Mouse (Mus musculus) embryonic facial prominence, embryonic 15.5 days (tissue): ENCODE data around the gene Ak8. TPM values are rescaled to one million over a fixed set of nuclear protein-coding genes. Genes with fewer than 3 reads are reported as not detected.

Source experiments
- ATAC-seq: fragments of 200-750 bp; cut with Nextera tagmentation; 2 replicates; pipeline ENCODE4 v1.8.0; 2017; ENCODE audit warnings: low read depth, moderate TSS enrichment; ENCODE audit not compliant: insufficient number of reproducible peaks, low FRiP score, low TSS enrichment
- H3K27ac ChIP-seq: fragments of 300-500 bp; sonication (generic); replicated peaks from 2 replicates; pipeline ENCODE4 v1.5.1; 2015; ENCODE audit warnings: mild to moderate bottlenecking, inconsistent platforms
- H3K27me3 ChIP-seq: fragments of 300-500 bp; sonication (generic); 2 replicates; pipeline ENCODE4 v1.6.1; 2015; ENCODE audit warnings: inconsistent platforms
- H3K36me3 ChIP-seq: fragments of 300-500 bp; sonication (generic); 2 replicates; pipeline ENCODE4 v1.6.1; 2015; ENCODE audit warnings: mild to moderate bottlenecking, inconsistent platforms
- H3K4me1 ChIP-seq: fragments of 300-500 bp; sonication (generic); 2 replicates; pipeline ENCODE4 v1.6.1; 2015; ENCODE audit warnings: inconsistent platforms
- H3K4me2 ChIP-seq: fragments of 300-500 bp; sonication (generic); replicated peaks from 2 replicates; pipeline ENCODE4 v1.6.1; 2015; ENCODE audit warnings: mild to moderate bottlenecking, inconsistent platforms
- H3K4me3 ChIP-seq: fragments of 300-500 bp; sonication (generic); replicated peaks from 2 replicates; pipeline ENCODE4 v1.5.1; 2015; ENCODE audit warnings: mild to moderate bottlenecking, inconsistent platforms
- H3K9ac ChIP-seq: fragments of 300-500 bp; sonication (generic); 2 replicates; pipeline ENCODE4 v1.6.1; 2015; ENCODE audit warnings: inconsistent platforms
- H3K9me3 ChIP-seq: fragments of 300-500 bp; sonication (generic); replicated peaks from 2 replicates; pipeline ENCODE4 v1.6.1; 2016; ENCODE audit warnings: inconsistent platforms
- WGBS: fragments of 180-500 bp; shearing (Covaris S2); methylation state at CpG from one replicate; pipeline ENCODE4 v1.1.7; 2015; 5-methylcytosine and 5-hydroxymethylcytosine counted together
- polyA plus RNA-seq: library from polyadenylated mRNA; unstranded; fragments of >200 nt; fragmentation: Nextera tagmentation; extraction: Ambion mirVana; gene quantifications from 2 replicates; pipeline ENCODE4 v1.2.1, GENCODE M21; 2015

Gene Ak8
- polyA plus RNA-seq, 1 experiment from 2014 or later: 6.5 TPM

DNA sequence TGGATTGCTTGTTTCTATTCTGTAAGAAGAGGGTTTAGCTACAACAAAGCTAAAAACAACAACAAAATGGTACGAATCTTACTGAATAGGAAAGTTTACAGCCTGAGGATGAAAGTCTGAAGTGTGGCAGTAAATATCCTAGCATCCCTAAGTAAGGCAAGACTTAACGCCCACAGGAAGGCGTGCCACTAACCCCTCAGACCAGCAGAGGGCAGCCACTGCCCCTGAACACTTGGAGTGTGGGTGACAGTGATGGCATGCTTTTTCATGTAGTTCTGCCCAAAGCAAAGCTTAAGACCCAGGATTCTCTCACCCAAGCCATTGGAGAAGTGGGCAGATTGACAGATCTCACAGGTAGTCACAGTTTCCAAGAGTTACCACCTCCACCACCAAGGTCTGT lies 11.5 kb upstream of the Ak8 start:
- Histone ChIP-seq H3K27ac (no peak overlapping the region), H3K36me3 (peaks cover 47% of the 10 kb centered on the region), H3K4me2 (no peak overlapping the region), H3K27me3 (no peaks in the 10 kb centered on the region), H3K9ac (no peak overlapping the region), H3K9me3 (no peaks in the 10 kb centered on the region), H3K4me3 (no peak overlapping the region), H3K4me1 (no peaks in the 10 kb centered on the region)
- no peak for ATAC-seq
- 41% methylated on average over 3 of the region's 3 CpGs for whole genome bisulfite sequencing

DNA sequence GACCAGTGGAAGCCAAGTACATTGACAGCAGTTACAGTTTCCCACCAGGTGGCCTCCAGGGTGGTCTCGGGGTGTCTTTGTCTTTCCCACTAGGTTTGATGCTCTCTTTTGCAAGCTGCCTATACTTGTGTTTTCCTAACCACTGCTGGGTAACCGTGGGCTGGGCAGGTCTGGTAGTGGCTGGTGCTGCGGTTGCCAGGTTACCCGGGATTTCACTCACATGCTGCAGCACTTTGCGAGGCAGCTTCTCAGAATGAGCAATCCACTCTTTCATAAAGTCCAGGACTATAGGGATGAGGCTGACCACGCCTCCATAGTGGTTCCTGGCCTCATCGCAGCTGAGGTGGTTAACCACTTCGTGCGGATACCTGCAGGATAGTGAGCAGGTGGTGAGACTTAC lies 7.3 kb upstream of the Ak8 start:
- WGBS: 80% methylated on average over 9 of the region's 9 CpGs
- Histone ChIP-seq H3K4me1 (no peaks in the 10 kb centered on the region), H3K9me3 (no peaks in the 10 kb centered on the region), H3K27ac (no peak overlapping the region), H3K27me3 (no peaks in the 10 kb centered on the region), H3K36me3 (peaks cover 6% of the 10 kb centered on the region), H3K4me3 (no peak overlapping the region), H3K9ac (no peak overlapping the region), H3K4me2 (no peak overlapping the region)
- no peak for ATAC-seq

DNA sequence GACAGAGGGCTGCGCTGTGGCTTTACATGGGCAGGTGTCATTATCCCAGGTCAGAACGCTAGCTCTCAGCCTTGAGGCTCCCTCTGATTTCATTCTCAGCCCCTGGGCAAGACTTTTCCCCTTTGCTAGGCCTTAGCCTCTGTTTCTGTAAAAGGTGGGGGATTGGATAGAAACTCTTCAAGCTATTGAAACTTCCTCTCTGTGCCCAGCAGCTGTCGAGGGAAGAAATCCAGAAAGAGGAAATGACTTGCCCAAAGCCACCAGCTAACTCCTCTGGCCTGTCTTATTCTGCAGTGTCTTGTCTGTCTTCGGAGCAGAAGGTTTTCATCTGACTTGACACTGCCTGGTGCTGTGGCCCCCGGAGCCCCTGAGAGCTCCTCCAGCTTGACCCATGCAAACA lies 1.4 kb upstream of the Ak8 start:
- no peak overlapping the region for H3K27ac ChIP-seq
- H3K9me3 ChIP-seq: no peaks in the 10 kb centered on the region
- no peak overlapping the region for H3K9ac ChIP-seq
- no peak for ATAC-seq
- H3K4me3 ChIP-seq: no peak overlapping the region
- H3K27me3 ChIP-seq: no peaks in the 10 kb centered on the region
- WGBS: 65% methylated on average over 5 of the region's 5 CpGs
- H3K4me1 ChIP-seq: peaks cover 14% of the 10 kb centered on the region
- H3K36me3 ChIP-seq: no peaks in the 10 kb centered on the region
- no peak overlapping the region for H3K4me2 ChIP-seq

DNA sequence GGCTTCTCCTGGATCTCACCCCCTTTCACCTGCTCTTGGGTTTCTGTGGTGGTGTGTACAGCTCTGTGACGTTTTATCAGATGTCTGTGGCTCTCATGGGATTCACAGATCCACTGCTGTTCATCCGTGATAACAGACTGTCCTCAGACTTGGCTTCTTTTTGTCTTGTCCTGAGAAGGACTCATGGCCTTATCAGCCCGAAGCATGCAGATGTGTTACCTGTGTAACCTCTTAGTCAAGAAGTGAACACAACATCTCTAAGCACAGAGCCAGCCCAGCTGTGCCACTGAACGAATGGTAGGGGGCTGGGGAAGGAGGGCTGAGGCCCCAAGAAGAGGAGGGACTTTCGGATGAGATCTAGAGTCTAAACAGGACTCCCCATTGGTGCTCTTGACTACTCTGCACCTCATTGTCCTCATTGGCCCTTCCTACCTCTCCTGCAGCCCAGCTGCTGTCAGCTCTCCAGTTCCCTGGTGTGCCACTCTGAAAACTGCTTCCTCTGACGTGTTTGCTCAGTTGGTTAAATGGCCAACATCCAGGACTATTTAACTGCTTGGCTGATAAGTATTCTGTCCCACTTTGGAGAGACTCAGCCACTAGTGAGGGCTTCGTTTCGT lies 1.8 kb downstream of the Ak8 start:
- Histone ChIP-seq H3K27ac (no peak overlapping the region), H3K27me3 (no peaks in the 10 kb centered on the region), H3K4me2 (no peak overlapping the region), H3K36me3 (no peaks in the 10 kb centered on the region), H3K9ac (no peak overlapping the region), H3K9me3 (no peaks in the 10 kb centered on the region), H3K4me1 (peaks cover 14% of the 10 kb centered on the region), H3K4me3 (no peak overlapping the region)
- ATAC-seq: no peak
- 67% methylated on average over 8 of the region's 8 CpGs for WGBS

DNA sequence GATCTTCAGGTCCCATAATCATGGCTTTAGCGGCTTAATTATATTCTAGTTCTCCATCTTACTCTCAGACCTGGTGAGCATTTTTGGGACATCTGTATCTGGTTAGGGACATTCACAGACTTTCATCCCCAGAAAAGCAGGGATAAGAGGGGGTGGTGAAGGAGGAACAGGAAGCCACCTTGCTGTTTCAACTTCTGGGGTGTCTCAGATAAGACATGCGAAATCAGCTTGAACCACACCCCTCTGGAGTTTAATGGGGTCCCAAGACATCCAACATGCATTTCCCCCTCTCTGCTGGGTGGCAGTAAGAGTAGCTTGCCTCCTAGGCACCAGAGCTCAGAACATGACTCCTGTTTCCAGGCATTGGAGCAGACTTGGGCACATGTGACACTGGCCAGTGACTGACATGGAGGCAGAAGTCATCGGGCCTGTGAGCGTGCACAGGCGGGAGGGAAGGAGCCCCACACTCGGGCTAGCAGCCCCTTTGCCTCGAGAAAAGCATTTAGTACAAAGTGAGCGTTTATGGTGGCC lies 6.2 kb downstream of the Ak8 start:
- H3K36me3 ChIP-seq: no peaks in the 10 kb centered on the region
- H3K4me3 ChIP-seq: no peak overlapping the region
- no peak overlapping the region for H3K9ac ChIP-seq
- no peaks in the 10 kb centered on the region for H3K9me3 ChIP-seq
- H3K27me3 ChIP-seq: no peaks in the 10 kb centered on the region
- H3K27ac ChIP-seq: no peak overlapping the region
- 0 out of 2 replicates have a peak, but pooled peaks cover 3% of the 10 kb centered on the region for H3K4me1 ChIP-seq
- ATAC-seq: no peak
- H3K4me2 ChIP-seq: no peak overlapping the region
- WGBS: 41% methylated on average over 8 of the region's 8 CpGs

DNA sequence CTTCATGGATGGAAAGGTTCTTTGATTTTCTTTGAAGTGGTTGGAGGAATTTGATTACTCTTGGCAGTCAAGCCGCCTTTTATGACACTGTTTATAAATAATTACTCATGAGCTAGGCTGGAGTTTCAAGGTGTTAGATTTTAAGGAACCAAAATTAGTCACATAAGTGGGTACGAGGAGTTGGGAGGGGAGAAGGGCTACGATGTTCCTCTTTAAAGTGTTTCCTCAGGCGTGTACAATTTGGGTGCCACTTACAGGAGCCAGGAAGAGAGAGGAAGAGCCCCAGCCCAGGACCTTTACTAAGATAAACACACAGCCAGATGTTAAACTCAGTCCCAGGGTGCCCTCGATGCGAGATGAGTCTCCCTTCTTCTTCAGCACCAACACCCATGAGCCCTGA lies 6.8 kb downstream of the Ak8 start:
- no peaks in the 10 kb centered on the region for H3K27me3 ChIP-seq
- 43% methylated on average over 6 of the region's 6 CpGs for WGBS
- H3K36me3 ChIP-seq: no peaks in the 10 kb centered on the region
- H3K9ac ChIP-seq: no peak overlapping the region
- no peak overlapping the region for H3K4me3 ChIP-seq
- no peak overlapping the region for H3K27ac ChIP-seq
- ATAC-seq: no peak
- H3K4me2 ChIP-seq: no peak overlapping the region
- no peaks in the 10 kb centered on the region for H3K9me3 ChIP-seq
- 0 out of 2 replicates have a peak, but pooled peaks cover 3% of the 10 kb centered on the region for H3K4me1 ChIP-seq

DNA sequence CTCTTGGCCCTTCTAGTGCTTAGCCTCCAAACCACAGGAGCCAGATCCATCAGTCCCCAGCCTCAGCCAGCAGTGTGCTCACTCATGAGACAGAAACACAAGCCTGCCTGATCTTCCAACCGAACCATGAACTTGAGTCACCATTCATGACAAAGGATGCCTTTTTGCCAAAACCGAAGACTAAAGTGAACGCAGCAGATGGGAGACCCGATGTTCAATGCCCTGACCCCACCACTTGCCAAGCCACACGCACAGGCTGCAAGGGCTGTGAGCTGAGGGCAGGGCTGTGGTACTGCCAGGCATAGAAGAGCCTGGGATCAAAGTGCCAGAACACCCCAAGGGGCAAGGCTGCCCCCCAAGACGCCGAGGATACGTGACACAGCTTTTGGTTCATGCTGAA lies 13.1 kb downstream of the Ak8 start:
- Histone ChIP-seq H3K4me2 (no peak overlapping the region), H3K9me3 (no peaks in the 10 kb centered on the region), H3K4me1 (peaks cover 16% of the 10 kb centered on the region), H3K9ac (no peak overlapping the region), H3K27me3 (no peaks in the 10 kb centered on the region), H3K4me3 (no peak overlapping the region), H3K36me3 (no peaks in the 10 kb centered on the region), H3K27ac (peak overlapping the region; percentile 71)
- 63% methylated on average over 8 of the region's 8 CpGs for WGBS
- ATAC-seq: no peak

DNA sequence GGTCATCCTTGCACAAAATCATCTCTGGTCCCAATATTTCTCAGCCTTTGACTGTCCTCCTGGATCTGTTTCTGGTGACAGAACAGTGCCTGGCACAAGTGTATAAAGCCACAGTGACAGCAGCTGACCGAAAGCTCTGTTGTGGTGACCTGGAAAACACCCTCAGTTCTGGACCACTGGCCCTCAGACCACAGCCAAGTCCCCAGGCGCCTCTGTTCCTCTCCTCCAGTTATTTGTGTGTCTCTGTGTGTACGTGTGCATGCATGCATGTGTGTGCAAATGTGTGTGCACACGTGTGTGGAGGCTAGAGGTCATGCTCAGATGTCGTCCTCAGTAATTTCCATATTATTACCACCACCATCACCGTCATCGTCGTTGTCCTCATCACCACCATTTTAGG lies 22.5 kb downstream of the Ak8 start:
- H3K27ac ChIP-seq: no peak overlapping the region
- no peak overlapping the region for H3K4me3 ChIP-seq
- no peaks in the 10 kb centered on the region for H3K27me3 ChIP-seq
- no peaks in the 10 kb centered on the region for H3K36me3 ChIP-seq
- 84% methylated on average over 8 of the region's 8 CpGs for WGBS
- no peak overlapping the region for H3K4me2 ChIP-seq
- no peak for ATAC-seq
- 0 out of 2 replicates have a peak, but pooled peaks cover 5% of the 10 kb centered on the region for H3K4me1 ChIP-seq
- no peaks in the 10 kb centered on the region for H3K9me3 ChIP-seq
- no peak overlapping the region for H3K9ac ChIP-seq

DNA sequence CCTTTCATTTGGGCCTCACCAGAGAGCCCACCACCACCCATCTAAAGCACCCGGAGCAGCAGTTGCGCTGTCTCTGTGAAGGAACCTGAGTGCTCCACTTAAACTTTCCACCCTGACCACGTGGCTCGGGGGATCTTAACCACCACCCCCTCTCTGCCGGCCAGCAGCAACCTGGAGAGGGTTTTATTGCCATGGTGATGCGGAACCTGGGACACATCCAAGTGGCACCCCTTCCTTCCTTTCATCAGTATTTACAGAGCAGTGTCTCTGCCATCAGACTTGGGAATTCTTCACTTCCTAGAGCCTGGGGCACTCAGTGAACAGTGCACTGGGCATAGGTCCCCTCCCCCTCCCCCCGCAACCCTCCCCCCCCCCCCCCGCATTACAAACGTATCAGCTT lies 23.9 kb downstream of the Ak8 start:
- Histone ChIP-seq H3K36me3 (no peaks in the 10 kb centered on the region), H3K4me2 (no peak overlapping the region), H3K4me3 (no peak overlapping the region), H3K4me1 (0 out of 2 replicates have a peak, but pooled peaks cover 12% of the 10 kb centered on the region), H3K27ac (no peak overlapping the region), H3K27me3 (no peaks in the 10 kb centered on the region), H3K9ac (no peak overlapping the region), H3K9me3 (no peaks in the 10 kb centered on the region)
- ATAC-seq: no peak
- WGBS: 53% methylated on average over 9 of the region's 9 CpGs

DNA sequence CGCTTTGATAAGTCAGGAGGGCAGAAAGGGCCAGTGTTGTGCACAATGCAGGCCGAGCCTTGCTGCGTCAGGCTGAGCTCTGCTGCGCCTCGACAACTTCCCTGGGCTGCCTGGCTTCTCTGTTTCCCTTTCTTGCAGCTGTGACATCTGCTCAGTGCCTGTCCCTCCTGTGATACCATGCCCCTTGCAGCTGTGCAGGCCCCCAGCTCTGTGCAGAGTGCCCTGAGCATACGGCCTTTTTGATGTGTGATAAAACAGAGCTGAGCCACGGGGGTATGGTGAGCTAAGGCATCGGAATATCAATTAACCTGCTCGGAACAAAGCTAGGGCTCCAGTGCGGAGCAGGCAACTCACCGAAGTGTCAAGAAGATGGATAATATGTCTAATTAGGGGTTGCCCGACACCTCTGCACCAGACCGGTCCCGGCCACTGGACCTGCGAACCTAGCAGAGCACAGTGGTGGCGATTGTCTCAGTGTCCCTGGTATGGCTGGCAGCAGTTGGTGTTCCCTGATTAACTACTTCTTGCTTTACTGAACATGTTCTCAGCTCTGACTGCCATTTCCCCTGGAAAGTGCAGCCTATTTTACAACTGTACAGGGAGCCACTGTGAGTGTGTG lies 27.9 kb downstream of the Ak8 start:
- H3K27ac ChIP-seq: no peak overlapping the region
- H3K36me3 ChIP-seq: no peaks in the 10 kb centered on the region
- H3K9me3 ChIP-seq: no peaks in the 10 kb centered on the region
- H3K4me1 ChIP-seq: peaks cover 10% of the 10 kb centered on the region; the same call in 1 of the 2 replicates
- WGBS: 40% methylated on average over 16 of the region's 16 CpGs
- no peak for ATAC-seq
- H3K27me3 ChIP-seq: no peaks in the 10 kb centered on the region
- H3K9ac ChIP-seq: no peak overlapping the region
- H3K4me3 ChIP-seq: no peak overlapping the region
- H3K4me2 ChIP-seq: no peak overlapping the region

DNA sequence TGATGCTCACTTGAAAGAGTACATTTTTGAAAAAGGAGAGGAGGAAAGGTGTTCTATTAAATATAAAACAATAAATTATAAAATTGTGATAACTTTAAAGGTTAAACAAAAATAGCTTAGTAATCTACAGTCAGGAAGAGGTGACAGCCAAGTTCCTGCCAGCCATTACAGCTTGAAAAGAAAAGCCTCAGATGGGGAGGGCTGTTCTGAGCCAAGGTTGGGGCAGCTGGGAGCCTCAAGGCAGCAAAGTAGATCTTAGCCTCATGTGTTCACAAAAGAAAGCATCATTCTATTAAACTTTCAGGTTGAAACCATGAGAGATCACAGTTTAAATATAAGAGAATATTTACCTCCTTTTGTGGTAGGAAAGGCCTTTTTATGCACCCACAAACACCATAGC lies 30.7 kb downstream of the Ak8 start:
- Histone ChIP-seq H3K27ac (no peak overlapping the region), H3K27me3 (no peaks in the 10 kb centered on the region), H3K9me3 (no peaks in the 10 kb centered on the region), H3K4me1 (peaks cover 19% of the 10 kb centered on the region; the same call in 1 of the 2 replicates), H3K4me3 (no peak overlapping the region), H3K4me2 (no peak overlapping the region), H3K36me3 (no peaks in the 10 kb centered on the region), H3K9ac (no peak overlapping the region)
- ATAC-seq: no peak

DNA sequence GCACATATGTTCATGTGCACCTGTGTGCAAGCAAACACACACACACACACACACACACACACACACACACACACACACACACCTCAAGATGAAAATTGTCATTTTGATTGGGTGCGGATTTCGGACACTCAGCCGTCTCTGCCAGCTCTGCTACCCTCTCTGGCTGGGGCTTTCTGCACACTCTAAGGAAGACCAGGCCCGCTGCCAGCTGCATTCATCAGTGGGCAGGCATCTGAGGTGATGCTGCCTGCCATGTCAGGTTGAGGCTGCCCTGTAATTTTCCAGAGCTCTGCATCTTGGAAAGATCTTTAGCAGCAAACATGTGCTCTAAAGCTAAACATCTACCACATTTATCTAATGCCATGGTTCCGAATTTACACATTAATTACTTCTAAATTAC lies 37.1 kb downstream of the Ak8 start:
- no peak for ATAC-seq
- H3K27ac ChIP-seq: no peak overlapping the region

More for the DNA sequence above, 37.1 kb downstream of the Ak8 start:
- Histone ChIP-seq H3K27me3 (no peaks in the 10 kb centered on the region; the same call in 1 of the 2 replicates), H3K36me3 (no peaks in the 10 kb centered on the region), H3K4me1 (0 out of 2 replicates have a peak, but pooled peaks cover 13% of the 10 kb centered on the region), H3K9me3 (no peaks in the 10 kb centered on the region), H3K4me3 (no peak overlapping the region), H3K9ac (no peak overlapping the region), H3K4me2 (no peak overlapping the region)
- 70% methylated on average over 5 of the region's 5 CpGs for WGBS
